Mouse (Mus musculus) kidney, postnatal 14 days (tissue): ENCODE results near the gene Surf4.
"Not testable (repeated sequence)": the region's sequence is repeated elsewhere in the genome, so short reads cannot be mapped to it uniquely, and the experiment has no call there.

ENCODE experiments used
- DNase-seq: peaks from one replicate; pipeline ENCODE4 v3.0.0; 2022; ENCODE audit warnings: mixed read lengths

Surf4 gene

DNA sequence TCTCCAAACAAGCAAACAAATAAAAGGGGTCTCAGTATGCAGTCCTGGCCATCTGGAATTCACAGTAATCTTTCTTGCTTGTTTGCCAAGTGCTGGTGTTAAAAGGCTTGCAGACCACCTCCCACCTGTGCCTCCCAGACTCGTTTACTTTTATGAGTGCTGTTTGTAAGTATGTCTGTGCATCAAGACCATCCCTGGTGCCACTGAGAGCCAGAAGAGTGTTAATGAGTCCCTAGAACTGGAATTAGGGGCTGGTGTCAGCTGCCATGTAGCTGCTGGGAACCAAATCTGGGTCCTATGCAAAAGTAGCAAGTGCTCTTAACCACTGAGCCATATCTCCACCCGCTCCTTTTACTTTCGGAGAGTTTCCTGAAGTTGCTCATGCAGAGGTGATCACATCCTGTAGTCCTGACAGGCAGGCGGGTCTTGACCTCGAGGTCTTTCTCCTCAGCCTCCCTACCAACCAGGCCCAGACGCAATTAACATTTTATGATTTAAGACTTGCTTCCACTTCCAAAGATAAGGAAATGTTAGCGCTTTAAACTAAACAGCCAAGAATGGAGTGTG, 31.8 kb downstream of the Surf4 start:
- no peak for DNase-seq

DNA sequence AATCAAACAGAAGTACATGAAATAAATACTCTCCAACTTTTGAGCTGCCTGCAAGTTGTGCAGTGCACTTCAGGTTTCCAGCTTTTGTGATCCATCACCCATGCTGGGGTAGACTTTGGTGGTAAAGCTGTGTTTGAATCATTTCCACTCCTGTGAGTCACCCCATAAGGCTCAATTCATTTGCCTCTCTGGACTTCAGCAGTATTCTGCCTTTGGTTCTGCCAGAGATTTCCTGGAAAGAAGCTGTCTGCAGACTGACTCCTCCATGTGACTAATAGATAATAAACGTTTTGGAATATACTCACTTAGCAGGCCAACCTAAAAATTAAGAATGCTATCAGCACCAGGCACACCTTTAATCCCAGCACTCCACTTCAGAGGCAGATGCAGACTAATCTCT, 33.0 kb downstream of the Surf4 start:
- no peak for DNase-seq

DNA sequence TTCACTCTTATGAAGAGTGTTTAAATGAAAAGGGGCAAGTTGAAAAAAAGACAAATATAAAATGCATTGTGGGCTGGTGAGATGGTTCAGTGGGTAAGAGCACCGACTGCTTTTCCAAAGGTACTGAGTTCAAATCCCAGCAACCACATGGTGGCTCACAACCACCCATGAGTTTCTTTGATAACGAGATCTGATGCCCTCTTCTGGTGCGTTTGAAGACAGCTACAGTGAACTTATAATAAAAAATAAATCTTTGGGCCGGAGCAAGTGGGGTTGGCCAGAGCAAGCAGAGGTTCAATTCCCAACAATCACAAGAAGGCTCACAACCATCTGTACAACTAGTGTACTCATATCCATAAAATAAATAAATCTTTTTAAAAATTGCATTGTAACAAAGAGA, 37.8 kb downstream of the Surf4 start:
- DNase-seq = no peak

DNA sequence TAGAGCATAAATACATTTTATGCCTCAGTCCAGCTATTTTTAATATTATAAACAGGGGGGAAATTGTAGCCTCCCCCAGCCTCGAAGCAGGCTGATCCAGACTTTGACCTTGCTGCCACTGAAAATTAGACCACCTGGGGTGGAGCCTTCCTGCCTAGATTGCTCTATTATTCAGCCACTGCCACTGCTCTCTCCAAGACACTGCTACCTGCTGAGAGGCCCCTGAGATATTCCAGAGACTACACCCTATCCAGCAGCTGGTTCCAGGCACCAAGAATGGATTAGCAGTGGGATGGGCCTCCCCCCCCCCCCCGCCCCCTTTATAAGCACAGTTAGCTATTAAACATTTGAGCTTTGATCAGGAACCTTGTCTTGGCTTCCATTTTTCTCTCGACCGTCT, 47.6 kb downstream of the Surf4 start:
- DNase-seq = not testable (repeated sequence)

DNA sequence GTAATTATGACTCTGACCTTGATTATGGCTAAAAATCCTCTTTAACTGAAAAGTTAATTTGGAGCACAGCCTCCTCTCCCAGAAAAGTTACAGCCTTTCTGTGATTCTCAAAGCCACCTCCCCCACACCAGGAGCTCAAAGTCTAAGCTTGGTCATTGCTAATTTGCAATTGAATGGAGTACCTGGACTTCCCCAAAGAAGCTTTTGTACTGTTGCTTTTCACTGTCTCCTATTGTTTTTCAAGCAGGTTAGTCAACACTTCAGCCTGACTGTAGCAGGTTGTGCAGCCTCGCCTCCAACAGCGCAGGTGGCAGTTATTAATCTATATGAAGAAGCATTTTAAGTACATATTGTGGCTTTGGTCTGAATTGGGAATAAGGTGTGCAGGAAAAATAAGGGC, 48.2 kb downstream of the Surf4 start:
- not testable (repeated sequence) for DNase-seq

DNA sequence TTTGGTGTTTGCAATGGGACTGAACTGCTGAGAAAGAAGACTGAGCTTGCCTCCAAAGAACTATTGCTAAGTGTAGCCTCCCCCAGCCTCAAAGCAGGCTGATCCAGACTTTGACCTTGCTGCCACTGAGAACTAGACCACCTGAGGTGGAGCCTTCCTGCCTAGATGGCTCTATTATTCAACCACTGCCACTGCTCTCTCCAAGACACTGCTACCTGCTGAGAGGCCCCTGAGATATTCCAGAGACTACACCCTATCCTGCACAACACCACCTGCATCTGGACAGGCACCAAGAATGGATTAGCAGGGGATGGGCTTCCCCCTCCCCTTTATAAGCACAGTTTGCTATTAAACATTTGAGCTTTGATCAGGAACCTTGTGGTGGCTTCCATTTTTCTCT, 55.2 kb downstream of the Surf4 start:
- DNase-seq = no peak

DNA sequence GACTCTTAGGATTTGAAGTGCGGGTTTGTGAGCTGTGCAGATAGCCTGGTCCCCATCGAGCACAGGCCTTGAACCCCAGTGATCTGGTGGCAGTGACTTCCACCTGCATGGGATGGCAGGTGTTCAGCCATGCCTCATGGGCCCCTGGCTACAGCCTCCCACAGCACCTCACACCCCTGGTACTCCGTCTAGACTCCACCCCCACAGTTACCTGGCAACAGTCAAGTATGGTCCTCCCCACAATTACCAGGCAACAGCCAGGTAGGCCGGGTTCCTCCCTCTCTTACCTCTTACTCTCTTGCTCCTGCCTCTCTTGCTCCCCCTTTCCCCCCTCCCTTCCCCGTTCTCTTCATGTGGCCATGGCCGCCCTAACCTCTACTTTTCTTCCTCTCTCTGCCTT, 63.1 kb downstream of the Surf4 start:
- no peak for DNase-seq
